Comparison of ENCODE assay signal across 10 mouse cellular contexts in genomic region chr3:95240900-95241299, GRCm38 (mm10). TPM values are rescaled to one million over a fixed set of nuclear protein-coding genes. Genes with fewer than 3 reads are reported as not detected.
DNase-seq lines count a peak whose midpoint lies in the region; ATAC-seq and TF ChIP-seq lines count a peak whose summit lies in the region.
"Had no signal": no experiment of that assay in that cellular context is flagged by ENCODE, and none has a peak within 500 bp of the region (broad histone marks: within the 10 kb centered on the region; RNA-seq: fewer than 3 reads in every experiment).

No protein-coding gene starts in this region.

- peaks cover 19% of the 10 kb centered on the region for H3K4me1 ChIP-seq in heart, embryonic 15.5 days (replicated peaks)
- peaks cover 5% of the 10 kb centered on the region for H3K4me1 ChIP-seq in heart, adult 2 months (ENCODE audit: control insufficient read depth, insufficient read depth, low read length)
- peaks cover 13% of the 10 kb centered on the region for H3K4me1 ChIP-seq in midbrain, embryonic 10.5 days
- H3K4me1 ChIP-seq in midbrain, embryonic 16.5 days (ENCODE audit: control insufficient read depth, insufficient read depth, low read length), result no peaks in the 10 kb centered on the region
- no peaks in the 10 kb centered on the region for H3K4me1 ChIP-seq in hindbrain, postnatal 0 days (ENCODE audit: insufficient read depth, low read length)

- H3K9me3 ChIP-seq in heart, embryonic 15.5 days (replicated peaks), result no peaks in the 10 kb centered on the region
- H3K9me3 ChIP-seq in midbrain, embryonic 10.5 days (replicated peaks), result no peaks in the 10 kb centered on the region
- no peaks in the 10 kb centered on the region for H3K9me3 ChIP-seq in midbrain, embryonic 16.5 days (replicated peaks; ENCODE audit: control insufficient read depth, low read length, poor library complexity, severe bottlenecking)
- no peaks in the 10 kb centered on the region for H3K9me3 ChIP-seq in hindbrain, postnatal 0 days (ENCODE audit: low read length)

- TF ChIP-seq EP300 in heart, adult 2 months (IDR thresholded peaks at IDR 0.05; ENCODE audit: insufficient read depth, low read depth, low read length), result no peak

- H3K27ac ChIP-seq in heart, embryonic 15.5 days, result no peak overlapping the region
- no peak overlapping the region for H3K27ac ChIP-seq in heart, adult 2 months
- H3K27ac ChIP-seq in midbrain, embryonic 10.5 days (replicated peaks), result peak overlapping the region; percentile 46; the same call in 1 of the 2 replicates
- no peak overlapping the region for H3K27ac ChIP-seq in midbrain, embryonic 16.5 days (ENCODE audit: low read length)
- no peak overlapping the region for H3K27ac ChIP-seq in hindbrain, postnatal 0 days
- H3K27ac ChIP-seq in gastrocnemius, adult 2 months, result no peak overlapping the region

- H3K79me2 ChIP-seq in heart, adult 2 months (replicated peaks; ENCODE audit: control insufficient read depth, insufficient read depth, low read length), result no peaks in the 10 kb centered on the region

- TF ChIP-seq CTCF in heart, adult 2 months (IDR thresholded peaks at IDR 0.05), result no peak
- no peak for TF ChIP-seq CTCF in hindbrain, postnatal 0 days (IDR thresholded peaks at IDR 0.05; ENCODE audit: low read depth)
- no peak for TF ChIP-seq CTCF in gastrocnemius, adult 2 months (IDR thresholded peaks at IDR 0.05)

- DNase-seq in heart, adult 2 months, result no peak
- no peak for DNase-seq in midbrain, embryonic 10.5 days (ENCODE audit: low spot score)
- DNase-seq in hindbrain, postnatal 0 days (ENCODE audit: low spot score), result no peak
- no peak for DNase-seq in gastrocnemius, adult 2 months
- DNase-seq: adrenal gland, postnatal 10 days; cerebellum, adult 2 months had no signal

- peak overlapping the region; percentile 18; the same call in 1 of the 2 replicates for H3K4me3 ChIP-seq in heart, embryonic 15.5 days
- H3K4me3 ChIP-seq in heart, adult 2 months, result no peak overlapping the region
- H3K4me3 ChIP-seq in midbrain, embryonic 10.5 days, result peak overlapping the region; percentile 21
- H3K4me3 ChIP-seq in midbrain, embryonic 16.5 days (ENCODE audit: low read depth, low read length), result no peak overlapping the region
- no peak overlapping the region for H3K4me3 ChIP-seq in hindbrain, postnatal 0 days (ENCODE audit: low read length)
- no peak overlapping the region for H3K4me3 ChIP-seq in gastrocnemius, adult 2 months

- intact Hi-C loops in heart, adult 2 months (cut with DNase I), result no loop called here
- intact Hi-C loops in gastrocnemius, adult 2 months (cut with DNase I), result no loop called here

- 29% methylated on average over 17 of the region's 17 CpGs for WGBS in heart, embryonic 15.5 days
- 58% methylated on average over 15 of the region's 17 CpGs for WGBS in heart, adult 2 months
- WGBS in midbrain, embryonic 10.5 days, result 37% methylated on average over 17 of the region's 17 CpGs
- 32% methylated on average over 17 of the region's 17 CpGs for WGBS in midbrain, embryonic 16.5 days
- WGBS in hindbrain, postnatal 0 days, result 50% methylated on average over 17 of the region's 17 CpGs

- peaks cover 6% of the 10 kb centered on the region; the same call in 1 of the 2 replicates for H3K36me3 ChIP-seq in heart, embryonic 15.5 days
- H3K36me3 ChIP-seq in heart, adult 2 months (ENCODE audit: control insufficient read depth, insufficient read depth, low read length), result no peaks in the 10 kb centered on the region
- peaks cover 38% of the 10 kb centered on the region for H3K36me3 ChIP-seq in midbrain, embryonic 10.5 days
- H3K36me3 ChIP-seq in midbrain, embryonic 16.5 days (ENCODE audit: control insufficient read depth, insufficient read depth, low read length), result peaks cover 16% of the 10 kb centered on the region
- H3K36me3 ChIP-seq in hindbrain, postnatal 0 days (ENCODE audit: insufficient read depth, low read length), result peaks cover 12% of the 10 kb centered on the region; the same call in 1 of the 2 replicates

- no peak for TF ChIP-seq POLR2A in heart, adult 2 months (IDR thresholded peaks at IDR 0.05; ENCODE audit: insufficient read depth, low read depth, low read length)

- no peak for ATAC-seq in heart, embryonic 15.5 days (replicated peaks; ENCODE audit: insufficient number of reproducible peaks, insufficient read depth, low FRiP score, low read depth)
- ATAC-seq in midbrain, embryonic 16.5 days, result no peak
- peak; percentile 27; the same call in 1 of the 2 replicates for ATAC-seq in hindbrain, postnatal 0 days
- 0 out of 2 replicates have a peak, but pooled peaks have one; percentile 27 for ATAC-seq in megakaryocyte progenitor cell, adult 5-6 weeks (replicated peaks; ENCODE audit: poor library complexity)
- no peak for ATAC-seq in inflammation-experienced regulatory T-cells, adult 6 months

- peak overlapping the region; percentile 43 for H3K9ac ChIP-seq in heart, embryonic 15.5 days
- no peak overlapping the region for H3K9ac ChIP-seq in heart, adult 2 months (ENCODE audit: low read depth, low read length)
- no peak overlapping the region for H3K9ac ChIP-seq in midbrain, embryonic 16.5 days (ENCODE audit: low read depth, low read length)
- no peak overlapping the region for H3K9ac ChIP-seq in hindbrain, postnatal 0 days (replicated peaks; ENCODE audit: low read length)

- H3K4me2 ChIP-seq in heart, embryonic 15.5 days, result peak overlapping the region; percentile 43
- H3K4me2 ChIP-seq in midbrain, embryonic 16.5 days (ENCODE audit: low read length), result no peak overlapping the region
- H3K4me2 ChIP-seq in hindbrain, postnatal 0 days (ENCODE audit: low read depth, low read length), result no peak overlapping the region

- no peaks in the 10 kb centered on the region for H3K27me3 ChIP-seq in heart, embryonic 15.5 days
- H3K27me3 ChIP-seq in heart, adult 2 months (ENCODE audit: control insufficient read depth, insufficient read depth, low read length), result no peaks in the 10 kb centered on the region
- H3K27me3 ChIP-seq in midbrain, embryonic 10.5 days (ENCODE audit: low read depth, poor library complexity, severe bottlenecking), result no peaks in the 10 kb centered on the region
- H3K27me3 ChIP-seq in midbrain, embryonic 16.5 days (ENCODE audit: control insufficient read depth, insufficient read depth, low read depth, low read length), result no peaks in the 10 kb centered on the region
- no peaks in the 10 kb centered on the region for H3K27me3 ChIP-seq in hindbrain, postnatal 0 days (ENCODE audit: insufficient read depth, low read length)

RNA-seq across cellular contexts. Expression of gene Gm128, which starts 0.5 kb away (rescaled TPM):
- 0.38 and 0.55 TPM in 2 replicates for polyA plus RNA-seq in heart, embryonic 15.5 days (2015; fragmentation: Nextera tagmentation; extraction: Ambion mirVana)
- total RNA-seq in heart, adult 2 months (2021), result not detected
- 0.16 and 0.26 TPM in 2 replicates for polyA plus RNA-seq in heart, adult 2 months (2012; rRNA removed)
- 0.24 and 0.25 TPM in 2 replicates for polyA plus RNA-seq in midbrain, embryonic 10.5 days (2016; fragmentation: Nextera tagmentation; extraction: Ambion mirVana)
- 0.21 and 0.24 TPM in 2 replicates for polyA plus RNA-seq in midbrain, embryonic 16.5 days (2015; fragmentation: Nextera tagmentation; extraction: Ambion mirVana)
- total RNA-seq in hindbrain, postnatal 0 days (2014; rRNA removed), result 0.14 and 1.4 TPM in 2 replicates
- polyA plus RNA-seq in hindbrain, postnatal 0 days (2015; fragmentation: Nextera tagmentation; extraction: Ambion mirVana), result 0.49 and 0.61 TPM in 2 replicates
- 1.0 and 1.4 TPM in 2 replicates for total RNA-seq in megakaryocyte progenitor cell, adult 5-6 weeks (2015)
- 0.34 and 0.46 TPM in 2 replicates for total RNA-seq in megakaryocyte progenitor cell, adult 5-6 weeks (2017)
- total RNA-seq in gastrocnemius, adult 2 months (2021), result under 1 TPM in 1 of 2 experiments, not detected in 1; 0.11 TPM
- polyA plus RNA-seq in inflammation-experienced regulatory T-cells, adult 6 months (2017; shearing (Covaris generic)), result under 1 TPM; 0.49 to 0.94 (median 0.85) TPM

RNA-seq across cellular contexts. Expression of gene Mllt11, which starts 8.9 kb away (rescaled TPM):
- 10.6 and 12.0 TPM in 2 replicates for polyA plus RNA-seq in heart, embryonic 15.5 days (2015; fragmentation: Nextera tagmentation; extraction: Ambion mirVana)
- total RNA-seq in heart, adult 2 months (2021), result 1 to 10 TPM; 5.6 to 6.9 TPM
- polyA plus RNA-seq in heart, adult 2 months (2012; rRNA removed), result 13.7 and 23.9 TPM in 2 replicates
- 41.1 and 72.9 TPM in 2 replicates for polyA plus RNA-seq in midbrain, embryonic 10.5 days (2016; fragmentation: Nextera tagmentation; extraction: Ambion mirVana)
- 336 and 438 TPM in 2 replicates for polyA plus RNA-seq in midbrain, embryonic 16.5 days (2015; fragmentation: Nextera tagmentation; extraction: Ambion mirVana)
- 347 and 357 TPM in 2 replicates for total RNA-seq in hindbrain, postnatal 0 days (2014; rRNA removed)
- 446 and 473 TPM in 2 replicates for polyA plus RNA-seq in hindbrain, postnatal 0 days (2015; fragmentation: Nextera tagmentation; extraction: Ambion mirVana)
- total RNA-seq in megakaryocyte progenitor cell, adult 5-6 weeks (2015), result 4.6 and 5.8 TPM in 2 replicates
- 4.9 and 5.5 TPM in 2 replicates for total RNA-seq in megakaryocyte progenitor cell, adult 5-6 weeks (2017)
- 10 to 100 TPM; 52.0 to 84.9 TPM for total RNA-seq in gastrocnemius, adult 2 months (2021)
- 10 to 100 TPM; 17.5 to 21.6 (median 18.8) TPM for polyA plus RNA-seq in inflammation-experienced regulatory T-cells, adult 6 months (2017; shearing (Covaris generic))

RNA-seq across cellular contexts. Expression of gene Bnipl, which starts 10.1 kb away (rescaled TPM):
- polyA plus RNA-seq in heart, embryonic 15.5 days (2015; fragmentation: Nextera tagmentation; extraction: Ambion mirVana), result 0.06 and 0.38 TPM in 2 replicates
- not detected for total RNA-seq in heart, adult 2 months (2021)
- 0.12 and 0.25 TPM in 2 replicates for polyA plus RNA-seq in heart, adult 2 months (2012; rRNA removed)
- polyA plus RNA-seq in midbrain, embryonic 10.5 days (2016; fragmentation: Nextera tagmentation; extraction: Ambion mirVana), result 0.09 and 0.32 TPM in 2 replicates
- 0.30 TPM in 1 of 2 replicates, not detected in the other for polyA plus RNA-seq in midbrain, embryonic 16.5 days (2015; fragmentation: Nextera tagmentation; extraction: Ambion mirVana)
- not detected in 2 replicates for total RNA-seq in hindbrain, postnatal 0 days (2014; rRNA removed)
- 0.24 TPM in 1 of 2 replicates, not detected in the other for polyA plus RNA-seq in hindbrain, postnatal 0 days (2015; fragmentation: Nextera tagmentation; extraction: Ambion mirVana)
- not detected in 2 replicates for total RNA-seq in megakaryocyte progenitor cell, adult 5-6 weeks (2015)
- total RNA-seq in megakaryocyte progenitor cell, adult 5-6 weeks (2017), result not detected in 2 replicates
- under 1 TPM in 1 of 2 experiments, not detected in 1; 0.31 TPM for total RNA-seq in gastrocnemius, adult 2 months (2021)
- polyA plus RNA-seq in inflammation-experienced regulatory T-cells, adult 6 months (2017; shearing (Covaris generic)), result under 1 TPM in 1 of 3 experiments, not detected in 2; 0.52 TPM

RNA-seq across cellular contexts. Expression of gene Cdc42se1, which starts 12.4 kb away (rescaled TPM):
- 49.7 and 60.9 TPM in 2 replicates for polyA plus RNA-seq in heart, embryonic 15.5 days (2015; fragmentation: Nextera tagmentation; extraction: Ambion mirVana)
- 10 to 100 TPM; 16.8 to 18.9 TPM for total RNA-seq in heart, adult 2 months (2021)
- 19.0 and 24.2 TPM in 2 replicates for polyA plus RNA-seq in heart, adult 2 months (2012; rRNA removed)
- polyA plus RNA-seq in midbrain, embryonic 10.5 days (2016; fragmentation: Nextera tagmentation; extraction: Ambion mirVana), result 92.5 and 92.7 TPM in 2 replicates
- 46.6 and 50.9 TPM in 2 replicates for polyA plus RNA-seq in midbrain, embryonic 16.5 days (2015; fragmentation: Nextera tagmentation; extraction: Ambion mirVana)
- total RNA-seq in hindbrain, postnatal 0 days (2014; rRNA removed), result 60.4 and 62.4 TPM in 2 replicates
- polyA plus RNA-seq in hindbrain, postnatal 0 days (2015; fragmentation: Nextera tagmentation; extraction: Ambion mirVana), result 54.0 and 56.4 TPM in 2 replicates
- total RNA-seq in megakaryocyte progenitor cell, adult 5-6 weeks (2015), result 56.2 and 56.7 TPM in 2 replicates
- total RNA-seq in megakaryocyte progenitor cell, adult 5-6 weeks (2017), result 52.5 and 60.3 TPM in 2 replicates
- total RNA-seq in gastrocnemius, adult 2 months (2021), result 10 to 100 TPM; 13.7 to 16.4 TPM
- polyA plus RNA-seq in inflammation-experienced regulatory T-cells, adult 6 months (2017; shearing (Covaris generic)), result 100 to 1,000 TPM; 179 to 293 (median 202) TPM

RNA-seq across cellular contexts. Expression of gene Gabpb2, which starts 23.2 kb away (rescaled TPM):
- polyA plus RNA-seq in heart, embryonic 15.5 days (2015; fragmentation: Nextera tagmentation; extraction: Ambion mirVana), result 5.1 and 6.5 TPM in 2 replicates
- total RNA-seq in heart, adult 2 months (2021), result 10 to 100 TPM; 13.5 to 14.1 TPM
- 8.6 and 15.8 TPM in 2 replicates for polyA plus RNA-seq in heart, adult 2 months (2012; rRNA removed)
- polyA plus RNA-seq in midbrain, embryonic 10.5 days (2016; fragmentation: Nextera tagmentation; extraction: Ambion mirVana), result 10.6 and 11.3 TPM in 2 replicates
- 2.4 and 3.0 TPM in 2 replicates for polyA plus RNA-seq in midbrain, embryonic 16.5 days (2015; fragmentation: Nextera tagmentation; extraction: Ambion mirVana)
- 8.6 and 9.2 TPM in 2 replicates for total RNA-seq in hindbrain, postnatal 0 days (2014; rRNA removed)
- polyA plus RNA-seq in hindbrain, postnatal 0 days (2015; fragmentation: Nextera tagmentation; extraction: Ambion mirVana), result 2.6 and 2.9 TPM in 2 replicates
- total RNA-seq in megakaryocyte progenitor cell, adult 5-6 weeks (2015), result 28.5 and 29.3 TPM in 2 replicates
- 43.1 and 57.7 TPM in 2 replicates for total RNA-seq in megakaryocyte progenitor cell, adult 5-6 weeks (2017)
- 10 to 100 TPM in 1 of 2 experiments, 1 to 10 TPM in 1; 9.1 to 12.0 TPM for total RNA-seq in gastrocnemius, adult 2 months (2021)
- 10 to 100 TPM; 28.0 to 52.1 (median 31.8) TPM for polyA plus RNA-seq in inflammation-experienced regulatory T-cells, adult 6 months (2017; shearing (Covaris generic))

Comparison
In these comparisons a context has a peak if more than half of its experiments do, and no peak if none do; other contexts are left out.
1. H3K4me3 ChIP-seq: peak in heart, embryonic 15.5 days (single experiment) and midbrain, embryonic 10.5 days (single experiment); none in heart, adult 2 months (single experiment), midbrain, embryonic 16.5 days (single experiment), hindbrain, postnatal 0 days (single experiment) and gastrocnemius, adult 2 months (single experiment).
2. ATAC-seq: peak in hindbrain, postnatal 0 days (single experiment) and megakaryocyte progenitor cell, adult 5-6 weeks (single experiment); none in heart, embryonic 15.5 days (single experiment), midbrain, embryonic 16.5 days (single experiment) and inflammation-experienced regulatory T-cells, adult 6 months (single experiment).